Mouse (Mus musculus) ovary, adult 10 weeks (tissue): ENCODE results near the gene Bola1. TPM values are rescaled to one million over a fixed set of nuclear protein-coding genes. Genes with fewer than 3 reads are reported as not detected.

Experiments
- polyA plus RNA-seq: library from polyadenylated mRNA; stranded (reverse); fragments of 350-450 nt; fragmentation: Illumina TruSeq; extraction: RNeasy Lipid Tissue Mini Kit (QIAGEN cat#74804); gene quantifications from one replicate; pipeline ENCODE4 v1.2.3, GENCODE M21; 2014

Bola1 gene
- polyA plus RNA-seq = 3.5 TPM

GRCm38 (mm10) chr3:96219661-96220130 is at the start of gene Bola1, which contains the start of gene Hist2h2ab:
Bola1 (minus strand) TSS chr3:96219709.
Hist2h2ab (plus strand) TSS chr3:96219865.

GRCm38 (mm10) chr3:96268051-96268775 is 48.7 kb upstream of the Bola1 start, which contains the start of gene Hist2h3b:
Hist2h3b (plus strand) TSS chr3:96268654.

GRCm38 (mm10) chr3:96262979-96263550 is 43.6 kb upstream of the Bola1 start, which contains the start of gene Hist2h4:
Hist2h4 (minus strand) TSS chr3:96263311.

GRCm38 (mm10) chr3:96246427-96246856 is 26.9 kb upstream of the Bola1 start, which contains the start of gene Hist2h3c1:
Hist2h3c1 (plus strand) TSS chr3:96246685.

GRCm38 (mm10) chr3:96245003-96245886 is 25.7 kb upstream of the Bola1 start, which contains the start of gene Hist2h2aa1:
Hist2h2aa1 (plus strand) TSS chr3:96245497.

GRCm38 (mm10) chr3:96239949-96240798 is 20.7 kb upstream of the Bola1 start, which contains the start of gene Hist2h2aa2:
Hist2h2aa2 (minus strand) TSS chr3:96240276.

GRCm38 (mm10) chr3:96238954-96239793 is 19.7 kb upstream of the Bola1 start, which contains the start of gene Hist2h3c2:
Hist2h3c2 (minus strand) TSS chr3:96239127.

GRCm38 (mm10) chr3:96220765-96221639 is 1.5 kb upstream of the Bola1 start, which contains the start of the genes Hist2h2ac and Hist2h2be:
Hist2h2ac (minus strand) TSS chr3:96220880.
Hist2h2be (plus strand) TSS chr3:96221119.

GRCm38 (mm10) chr3:96180727-96181477 is 38.6 kb downstream of the Bola1 start, which contains the start of gene Sv2a:
Sv2a (plus strand) TSS chr3:96181151.

GRCm38 (mm10) chr3:96172197-96173178 is 47.0 kb downstream of the Bola1 start, which contains the start of gene Sf3b4:
Sf3b4 (plus strand) TSS chr3:96172332.

GRCm38 (mm10) chr3:96161869-96162840 is 57.4 kb downstream of the Bola1 start, which contains the start of gene Mtmr11:
Mtmr11 (plus strand) TSS chr3:96162004.

